38 mouse cellular contexts compared by ENCODE assay signal in the genomic region with DNA sequence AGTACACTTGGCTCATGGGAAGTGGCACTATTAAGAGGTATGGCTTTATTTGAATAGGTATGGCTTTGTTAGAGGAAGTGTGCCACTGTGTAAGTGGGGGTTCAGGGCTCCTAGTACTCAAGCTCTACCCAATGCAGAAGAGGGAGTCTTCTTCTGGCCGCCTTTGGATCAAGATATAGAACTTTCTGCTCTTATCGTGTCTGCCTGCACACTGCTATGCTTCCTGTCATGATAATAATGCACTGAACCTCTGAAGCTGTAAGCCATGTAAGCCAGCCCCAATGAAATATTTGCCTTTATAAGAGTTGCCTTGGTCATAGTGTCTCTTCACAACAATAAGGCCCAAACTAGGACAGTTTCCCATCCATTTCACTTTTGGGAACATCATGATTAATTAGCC. TPM values are rescaled to one million over a fixed set of nuclear protein-coding genes. Genes with fewer than 3 reads are reported as not detected.
"Had no signal": no experiment of that assay in that cellular context is flagged by ENCODE, and none has a peak within 500 bp of the region (broad histone marks: within the 10 kb centered on the region; RNA-seq: fewer than 3 reads in every experiment).

No protein-coding gene starts in this region.

- H3K36me3 ChIP-seq: embryonic facial prominence, embryonic 10.5 days; embryonic facial prominence, embryonic 12.5 days; embryonic facial prominence, embryonic 13.5 days; embryonic facial prominence, embryonic 15.5 days; forebrain, embryonic 10.5 days; forebrain, embryonic 12.5 days; forebrain, embryonic 15.5 days had no signal

- H3K27me3 ChIP-seq: embryonic facial prominence, embryonic 12.5 days; embryonic facial prominence, embryonic 13.5 days; embryonic facial prominence, embryonic 15.5 days; forebrain, embryonic 12.5 days; forebrain, embryonic 13.5 days; forebrain, embryonic 15.5 days had no signal

- H3K9me3 ChIP-seq: embryonic facial prominence, embryonic 10.5 days; embryonic facial prominence, embryonic 12.5 days; embryonic facial prominence, embryonic 13.5 days; embryonic facial prominence, embryonic 15.5 days; forebrain, embryonic 10.5 days; forebrain, embryonic 12.5 days; forebrain, embryonic 13.5 days; forebrain, embryonic 15.5 days had no signal

- H3K9ac ChIP-seq: embryonic facial prominence, embryonic 12.5 days; embryonic facial prominence, embryonic 13.5 days; embryonic facial prominence, embryonic 15.5 days; forebrain, embryonic 12.5 days; forebrain, embryonic 13.5 days; forebrain, embryonic 15.5 days; forebrain, postnatal 0 days had no signal

- H3K4me1 ChIP-seq: embryonic facial prominence, embryonic 10.5 days; embryonic facial prominence, embryonic 12.5 days; embryonic facial prominence, embryonic 13.5 days; embryonic facial prominence, embryonic 15.5 days; forebrain, embryonic 10.5 days; forebrain, embryonic 12.5 days; forebrain, embryonic 13.5 days; forebrain, embryonic 15.5 days had no signal

- H3K4me3 ChIP-seq: embryonic facial prominence, embryonic 10.5 days; embryonic facial prominence, embryonic 12.5 days; embryonic facial prominence, embryonic 13.5 days; embryonic facial prominence, embryonic 15.5 days; erythroblast, embryonic 14.5 days; forebrain, embryonic 10.5 days; forebrain, embryonic 12.5 days; forebrain, embryonic 13.5 days; forebrain, embryonic 15.5 days; gastrocnemius, adult 2 months; heart, adult 2 months had no signal

- DNase-seq: cerebellum, adult 9-10 months; cerebellum, adult 9-11 months; cerebellum, postnatal 10 days; cerebellum, postnatal 14 days; cerebellum, postnatal 25 days; cerebellum, postnatal 36 days; embryo, embryonic 11 days; forebrain, postnatal 0 days; gastrocnemius, adult 2 months; gastrocnemius, postnatal 10 days; gastrocnemius, postnatal 14 days; gastrocnemius, postnatal 25 days; gastrocnemius, postnatal 36 days; heart, adult 11 months; heart, adult 18-20 months; heart, adult 2 months had no signal

- H3K27ac ChIP-seq: embryonic facial prominence, embryonic 10.5 days; embryonic facial prominence, embryonic 12.5 days; embryonic facial prominence, embryonic 13.5 days; embryonic facial prominence, embryonic 15.5 days; forebrain, embryonic 10.5 days; forebrain, embryonic 12.5 days; forebrain, embryonic 13.5 days; forebrain, embryonic 15.5 days; gastrocnemius, adult 2 months; heart, adult 2 months had no signal

RNA-seq across cellular contexts. Expression of a gene that starts 16.8 kb away (rescaled TPM):
- total RNA-seq: common myeloid progenitor, adult 5-6 weeks; forebrain, postnatal 0 days; gastrocnemius, adult 18-20 months; gastrocnemius, adult 2 months; gastrocnemius, adult 8-10 months; gastrocnemius, postnatal 10 days; gastrocnemius, postnatal 14 days; gastrocnemius, postnatal 25 days; gastrocnemius, postnatal 36 days; gastrocnemius, postnatal 4 days; granulocyte monocyte progenitor cell, adult 5-6 weeks; heart, adult 18-20 months; heart, adult 2 months; heart, adult 8-10 months had no signal
- polyA plus RNA-seq: cortical plate, adult 2 months; embryonic facial prominence, embryonic 10.5 days; embryonic facial prominence, embryonic 11.5 days; embryonic facial prominence, embryonic 12.5 days; embryonic facial prominence, embryonic 13.5 days; embryonic facial prominence, embryonic 15.5 days; erythroblast, embryonic 14.5 days; forebrain, embryonic 10.5 days; forebrain, embryonic 11.5 days; forebrain, embryonic 12.5 days; forebrain, embryonic 13.5 days; forebrain, embryonic 14.5 days; forebrain, embryonic 15.5 days; forebrain, embryonic 16.5 days; forebrain, postnatal 0 days; frontal cortex, adult 2 months; gonadal fat pad, adult 2 months; heart, adult 2 months had no signal
